Mouse (Mus musculus) neural tube, embryonic 11.5 days (tissue): ENCODE data around the gene Ehd3. TPM values are rescaled to one million over a fixed set of nuclear protein-coding genes. Genes with fewer than 3 reads are reported as not detected.

Source experiments
- ATAC-seq: fragments of 200-750 bp; cut with Nextera tagmentation; 2 replicates; pipeline ENCODE4 v1.8.0; 2017; ENCODE audit warnings: moderate number of reproducible peaks, mild to moderate bottlenecking, moderate TSS enrichment, moderate library complexity; ENCODE audit not compliant: insufficient read depth, low FRiP score, low TSS enrichment
- DNase-seq: peaks from one replicate; pipeline ENCODE4 v3.0.0-alpha.2; 2015; ENCODE audit warnings: low spot score
- H3K27ac ChIP-seq: fragments of 300-500 bp; sonication (generic); 2 replicates; pipeline ENCODE4 v1.5.1; 2014; ENCODE audit warnings: low read depth, mild to moderate bottlenecking, low read length
- H3K27me3 ChIP-seq: fragments of 300-500 bp; sonication (generic); 2 replicates; pipeline ENCODE4 v1.6.1; 2014; ENCODE audit warnings: mild to moderate bottlenecking, low read length, mixed read lengths; ENCODE audit not compliant: control insufficient read depth, insufficient read depth
- H3K36me3 ChIP-seq: fragments of 300-500 bp; sonication (generic); 2 replicates; pipeline ENCODE4 v1.6.1; 2014; ENCODE audit warnings: mild to moderate bottlenecking, low read length, moderate library complexity, mixed read lengths; ENCODE audit not compliant: control insufficient read depth, insufficient read depth
- H3K4me1 ChIP-seq: fragments of 300-500 bp; sonication (generic); 2 replicates; pipeline ENCODE4 v1.6.1; 2014; ENCODE audit warnings: low read length, mixed read lengths; ENCODE audit not compliant: control insufficient read depth, insufficient read depth
- H3K4me2 ChIP-seq: fragments of 300-500 bp; sonication (generic); 2 replicates; pipeline ENCODE4 v1.6.1; 2014; ENCODE audit warnings: low read depth, mild to moderate bottlenecking, moderate library complexity
- H3K4me3 ChIP-seq: fragments of 300-500 bp; sonication (generic); 2 replicates; pipeline ENCODE4 v1.5.1; 2014; ENCODE audit warnings: low read depth, low read length
- H3K9ac ChIP-seq: fragments of 300-500 bp; sonication (generic); 2 replicates; pipeline ENCODE4 v1.6.1; 2014; ENCODE audit warnings: mild to moderate bottlenecking, low read length
- H3K9me3 ChIP-seq: fragments of 300-500 bp; sonication (generic); 2 replicates; pipeline ENCODE4 v1.6.1; 2016; ENCODE audit warnings: low read length; ENCODE audit not compliant: control insufficient read depth
- WGBS: fragments of 180-500 bp; shearing (Covaris S2); extraction: QIAGEN DNeasy Blood & Tissue Kit; methylation state at CpG from one replicate; pipeline ENCODE4 v1.1.7; 2014; 5-methylcytosine and 5-hydroxymethylcytosine counted together
- polyA plus RNA-seq: library from polyadenylated mRNA; unstranded; fragments of >200 nt; fragmentation: Nextera tagmentation; extraction: Ambion mirVana; gene quantifications from 2 replicates; pipeline ENCODE4 v1.2.1, GENCODE M21; 2014

The Ehd3 gene
- polyA plus RNA-seq = 12.7 and 14.2 TPM in 2 replicates

DNA sequence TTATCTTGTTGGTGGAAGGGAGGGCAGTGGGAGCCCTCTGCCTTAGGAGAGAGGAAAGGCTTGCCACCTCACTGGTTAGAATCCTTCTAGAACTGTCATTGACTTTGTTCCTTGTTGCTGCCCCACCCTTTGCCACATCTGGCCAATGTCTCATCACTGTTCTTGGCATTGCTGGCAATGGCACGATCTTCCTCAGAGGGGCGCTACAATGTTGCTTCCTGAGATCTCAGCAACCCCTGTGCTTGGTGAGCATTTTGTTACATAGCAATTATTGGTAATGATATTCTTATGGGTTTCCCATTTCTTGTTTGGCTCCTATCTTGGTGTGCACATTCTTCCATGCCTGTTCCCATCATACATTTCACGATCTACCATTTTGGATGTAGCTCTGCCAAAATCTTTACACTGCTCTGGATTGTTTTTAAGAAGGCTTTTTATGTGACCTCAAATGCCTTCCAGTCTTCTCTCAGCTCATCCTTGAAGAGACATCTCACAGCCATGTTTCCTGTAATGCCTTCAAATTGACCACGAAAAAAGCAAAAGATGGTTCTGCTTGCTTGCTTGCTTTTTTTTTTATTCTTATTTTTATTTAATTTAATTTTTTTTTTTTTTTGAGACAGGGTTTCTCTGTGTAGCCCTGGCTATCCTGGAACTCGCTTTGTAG is at the start of gene Ehd3:
Gene Ehd3 (plus strand): TSS at position 614 of the 664 bp plus-strand sequence.
- no peak for ATAC-seq
- H3K4me2 ChIP-seq = peak within 1 kb of the TSS; percentile 77
- no peaks in the 10 kb centered on the region; the same call in 1 of the 2 replicates for H3K4me1 ChIP-seq
- H3K36me3 ChIP-seq = no peaks in the 10 kb centered on the region
- 88% methylated on average over 5 of the region's 5 CpGs for WGBS
- peak within 1 kb of the TSS; percentile 68 for H3K27ac ChIP-seq
- no peak for DNase-seq
- H3K27me3 ChIP-seq = no peaks in the 10 kb centered on the region
- peak within 1 kb of the TSS; percentile 62 for H3K4me3 ChIP-seq
- H3K9me3 ChIP-seq = no peaks in the 10 kb centered on the region
- H3K9ac ChIP-seq = peak within 1 kb of the TSS; percentile 65

DNA sequence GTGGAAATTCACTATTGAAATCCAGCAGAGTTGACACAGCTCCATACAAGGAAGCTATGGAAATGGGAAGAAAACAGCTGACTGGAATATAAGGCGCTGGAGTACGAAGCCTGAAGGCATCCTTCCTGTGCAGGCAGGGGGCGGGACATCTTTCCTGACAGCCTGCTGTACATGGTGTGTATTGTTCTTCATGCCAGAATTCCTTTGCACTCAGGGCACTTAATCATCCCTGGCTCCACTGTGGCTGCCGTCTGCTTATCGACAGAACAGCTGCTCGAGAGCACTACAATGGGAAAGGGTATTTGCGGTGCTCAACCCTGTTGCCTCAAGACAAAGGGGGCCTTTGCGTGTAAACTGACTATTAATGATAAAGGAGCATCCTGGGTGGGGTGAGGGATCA is 33.0 kb upstream of the Ehd3 start:
- Histone ChIP-seq H3K4me1 (peaks cover 3% of the 10 kb centered on the region; the same call in 1 of the 2 replicates), H3K4me3 (no peak overlapping the region), H3K4me2 (no peak overlapping the region), H3K9ac (no peak overlapping the region), H3K9me3 (no peaks in the 10 kb centered on the region), H3K27me3 (no peaks in the 10 kb centered on the region), H3K27ac (no peak overlapping the region), H3K36me3 (no peaks in the 10 kb centered on the region)
- WGBS = 31% methylated on average over 8 of the region's 8 CpGs
- peak; percentile 79 for ATAC-seq
- DNase-seq = peak; percentile 66

DNA sequence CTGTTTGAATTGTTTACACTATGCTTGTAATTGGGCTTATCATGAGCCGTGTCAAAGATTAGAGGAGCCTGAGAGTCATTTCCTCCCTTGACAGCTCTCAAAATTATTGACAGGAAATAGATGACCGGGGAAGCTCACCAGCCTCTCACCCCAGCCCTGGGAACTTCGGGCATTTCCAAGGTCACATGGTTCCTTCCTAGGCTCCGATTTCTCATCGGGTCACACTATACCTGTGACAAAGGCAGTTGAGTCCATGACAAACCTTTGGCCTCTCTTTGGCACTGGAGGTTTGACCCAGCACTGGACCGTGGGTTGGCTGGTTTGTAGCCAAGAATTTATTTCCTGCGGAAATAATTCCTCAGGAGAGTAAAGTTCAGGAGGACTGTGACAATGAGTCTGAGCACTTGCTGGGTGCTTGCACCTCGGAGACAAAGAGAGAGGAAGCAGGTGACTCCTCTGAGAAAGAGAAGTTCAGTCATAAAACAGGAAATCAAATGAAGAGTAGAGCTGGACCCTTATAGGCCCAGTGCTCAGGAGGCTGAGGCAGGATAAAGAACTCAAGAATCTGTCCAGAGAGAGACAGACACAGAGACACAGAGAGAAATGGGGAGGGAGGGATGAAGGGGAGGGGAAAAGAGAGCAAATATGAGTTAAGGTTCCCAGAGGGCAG is 17.2 kb upstream of the Ehd3 start:
- Histone ChIP-seq H3K4me1 (no peaks in the 10 kb centered on the region), H3K4me2 (no peak overlapping the region), H3K27ac (no peak overlapping the region), H3K9ac (no peak overlapping the region), H3K9me3 (no peaks in the 10 kb centered on the region), H3K27me3 (no peaks in the 10 kb centered on the region), H3K36me3 (no peaks in the 10 kb centered on the region), H3K4me3 (no peak overlapping the region)
- ATAC-seq = no peak
- WGBS = 77% methylated on average over 8 of the region's 8 CpGs
- DNase-seq = no peak

DNA sequence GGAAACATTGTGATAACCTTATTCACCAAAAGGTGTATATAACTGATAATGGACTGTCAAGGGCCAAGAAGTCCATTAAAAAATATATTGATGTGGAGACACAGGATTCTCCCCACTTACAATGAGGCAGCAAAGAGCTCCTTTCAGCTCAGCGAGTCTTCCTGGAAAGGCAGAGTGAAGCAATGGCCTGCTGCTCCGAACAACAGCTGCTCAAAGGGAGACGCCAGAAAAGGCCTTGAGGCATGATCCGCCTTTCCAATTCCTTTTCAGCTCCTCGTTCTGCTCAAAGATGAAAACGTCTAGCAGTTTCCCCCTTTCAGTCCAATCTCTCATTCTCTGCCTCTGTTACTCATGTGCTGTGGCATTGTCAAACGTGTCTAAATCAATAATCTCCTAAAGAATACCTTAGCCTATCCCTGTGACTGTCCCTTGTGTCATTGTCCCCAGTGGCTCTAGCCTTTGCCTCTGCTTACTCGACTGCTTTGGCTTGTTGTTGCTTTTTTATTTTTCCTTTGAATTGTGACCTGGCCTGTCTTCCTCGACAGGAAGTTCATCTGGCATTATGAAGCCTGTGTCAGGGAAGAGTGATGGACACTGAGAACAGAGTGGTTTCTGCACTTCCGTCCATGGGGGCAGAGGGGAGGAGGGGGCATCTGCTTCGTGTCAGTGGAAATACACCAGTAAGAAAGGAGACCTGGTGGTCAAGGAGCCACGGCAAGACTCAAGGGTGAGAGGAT is 13.5 kb upstream of the Ehd3 start:
- Histone ChIP-seq H3K9me3 (no peaks in the 10 kb centered on the region), H3K4me1 (no peaks in the 10 kb centered on the region), H3K4me3 (no peak overlapping the region), H3K27ac (no peak overlapping the region), H3K9ac (no peak overlapping the region), H3K36me3 (no peaks in the 10 kb centered on the region), H3K4me2 (no peak overlapping the region), H3K27me3 (no peaks in the 10 kb centered on the region)
- WGBS = 52% methylated on average over 12 of the region's 12 CpGs
- DNase-seq (no peak), ATAC-seq (no peak)

DNA sequence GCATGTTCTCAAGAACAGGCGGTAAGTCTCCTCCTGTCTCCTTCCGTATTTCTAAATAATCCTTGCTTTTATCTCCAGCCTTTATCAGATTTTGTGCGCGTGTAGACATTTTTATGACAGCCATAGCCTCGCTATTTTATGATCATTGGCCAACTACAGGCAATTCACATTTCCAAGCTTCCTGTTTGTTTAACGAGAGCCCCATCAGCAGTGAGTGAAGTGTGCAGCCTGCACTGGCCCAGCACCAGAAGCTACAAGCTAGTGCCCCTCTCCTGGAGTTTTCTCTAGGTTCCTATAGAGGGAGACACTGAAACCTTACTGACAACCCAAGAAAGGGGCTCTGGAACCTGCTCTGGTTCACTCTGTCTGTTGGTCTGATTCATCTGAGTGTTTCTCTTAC is 7.1 kb upstream of the Ehd3 start:
- Histone ChIP-seq H3K4me3 (no peak overlapping the region), H3K4me2 (no peak overlapping the region), H3K9ac (no peak overlapping the region), H3K27me3 (no peaks in the 10 kb centered on the region), H3K9me3 (no peaks in the 10 kb centered on the region), H3K4me1 (no peaks in the 10 kb centered on the region), H3K36me3 (no peaks in the 10 kb centered on the region), H3K27ac (no peak overlapping the region)
- 75% methylated on average over 6 of the region's 6 CpGs for WGBS
- DNase-seq (no peak), ATAC-seq (no peak)

DNA sequence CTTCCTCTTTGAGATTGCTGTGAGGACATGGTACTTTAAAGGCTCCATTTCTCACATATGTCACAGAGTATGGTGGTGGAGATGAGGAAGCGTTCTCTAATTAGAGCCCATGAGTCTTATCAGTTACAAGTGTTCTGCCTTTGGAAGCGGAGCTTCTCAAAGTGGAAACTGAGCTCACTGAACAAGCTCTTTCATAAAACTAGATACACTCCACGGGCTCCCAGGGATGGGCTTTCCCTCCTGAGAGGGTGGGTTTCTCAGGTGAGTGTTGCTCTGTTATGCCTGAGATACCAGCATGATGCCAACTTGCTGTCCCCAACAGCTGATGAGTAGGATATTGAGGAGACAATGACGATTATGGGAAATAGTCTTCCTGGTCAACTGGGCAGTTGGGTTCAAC is 6.2 kb upstream of the Ehd3 start:
- Histone ChIP-seq H3K4me1 (no peaks in the 10 kb centered on the region), H3K4me2 (no peak overlapping the region), H3K4me3 (no peak overlapping the region), H3K9ac (no peak overlapping the region), H3K36me3 (no peaks in the 10 kb centered on the region), H3K9me3 (no peaks in the 10 kb centered on the region), H3K27me3 (no peaks in the 10 kb centered on the region), H3K27ac (no peak overlapping the region)
- ATAC-seq (no peak), DNase-seq (no peak)
- 86% methylated on average over 4 of the region's 4 CpGs for WGBS

DNA sequence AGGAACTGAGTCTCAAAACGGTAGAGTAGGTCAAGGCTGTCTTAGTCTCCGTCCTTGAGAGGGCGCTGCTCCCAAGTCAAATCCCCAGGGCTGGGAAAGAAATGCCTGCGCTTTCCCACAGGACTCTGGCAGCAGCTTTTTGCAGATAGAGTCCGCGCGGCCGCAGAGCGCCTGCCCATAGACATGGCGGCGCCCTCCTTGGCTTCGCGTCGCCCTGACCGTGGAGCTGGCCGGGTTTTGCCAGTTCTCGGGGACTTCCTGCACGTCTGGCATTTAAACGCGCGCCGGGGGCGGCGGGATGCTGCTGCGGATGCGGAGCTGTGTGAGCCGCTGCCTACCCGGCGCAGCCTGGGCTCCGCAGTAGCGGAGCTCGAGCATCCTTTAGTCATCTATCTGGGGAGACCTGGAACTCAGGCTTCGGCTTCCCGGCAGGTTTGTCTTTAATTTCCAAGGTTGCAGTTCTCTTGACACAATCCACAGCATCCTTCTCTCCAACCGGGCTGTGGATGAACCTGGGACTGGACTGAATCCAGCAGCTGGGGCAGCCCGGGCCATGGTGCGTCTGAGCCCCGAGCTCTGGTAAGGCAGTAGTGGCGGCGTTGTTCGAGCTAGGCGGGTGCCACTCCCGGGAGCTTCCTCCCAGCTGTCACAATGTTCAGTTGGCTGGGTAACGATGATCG is 798 bp downstream of the Ehd3 start:
- DNase-seq (peak; percentile 94), ATAC-seq (peak; percentile 96)
- Histone ChIP-seq H3K4me2 (peak overlapping the region; percentile 77), H3K9me3 (no peaks in the 10 kb centered on the region), H3K27me3 (no peaks in the 10 kb centered on the region), H3K36me3 (no peaks in the 10 kb centered on the region), H3K4me1 (no peaks in the 10 kb centered on the region; the same call in 1 of the 2 replicates), H3K27ac (peak overlapping the region; percentile 68), H3K9ac (peak overlapping the region; percentile 65), H3K4me3 (peak overlapping the region; percentile 62)
- WGBS = under 1% methylated on average over 45 of the region's 45 CpGs

DNA sequence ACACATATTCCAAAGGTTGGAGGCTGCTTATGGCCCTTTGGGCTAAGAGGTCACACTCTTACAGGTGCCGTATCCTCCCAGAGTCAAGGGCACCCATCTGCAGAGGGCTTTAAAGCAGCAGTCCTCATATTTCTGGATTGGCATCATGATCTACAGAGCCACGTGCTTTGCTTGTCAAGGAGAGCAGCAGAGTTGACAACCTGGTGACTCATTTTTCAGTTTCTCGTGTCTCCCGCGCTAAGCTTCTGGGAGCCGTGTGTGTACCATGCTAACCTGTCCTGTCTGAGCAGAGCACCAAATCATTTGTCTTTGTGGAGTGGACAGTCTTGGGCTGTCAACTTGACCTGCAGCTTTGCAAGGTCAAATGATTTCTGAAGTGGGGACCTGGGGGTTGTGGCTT is 2.4 kb downstream of the Ehd3 start:
- WGBS = 86% methylated on average over 6 of the region's 6 CpGs

More for the DNA sequence above, 2.4 kb downstream of the Ehd3 start:
- H3K9ac ChIP-seq = no peak overlapping the region
- ATAC-seq (no peak), DNase-seq (no peak)
- no peaks in the 10 kb centered on the region for H3K36me3 ChIP-seq
- H3K9me3 ChIP-seq = no peaks in the 10 kb centered on the region
- no peaks in the 10 kb centered on the region; the same call in 1 of the 2 replicates for H3K4me1 ChIP-seq
- H3K27ac ChIP-seq = no peak overlapping the region
- H3K4me2 ChIP-seq = no peak overlapping the region
- no peak overlapping the region for H3K4me3 ChIP-seq
- no peaks in the 10 kb centered on the region for H3K27me3 ChIP-seq
